Mouse (Mus musculus) heart, embryonic 16.5 days (tissue): ENCODE measurements around the gene Sema3g. TPM values are rescaled to one million over a fixed set of nuclear protein-coding genes. Genes with fewer than 3 reads are reported as not detected.

ENCODE experiments used
- ATAC-seq: fragments of 200-750 bp; cut with Nextera tagmentation; replicated peaks from 2 replicates; pipeline ENCODE4 v1.8.0; 2017; ENCODE audit warnings: moderate number of reproducible peaks; ENCODE audit not compliant: insufficient read depth, low FRiP score; ENCODE audit errors: extremely low read depth
- H3K27ac ChIP-seq: fragments of 300-500 bp; sonication (generic); 2 replicates; pipeline ENCODE4 v1.5.1; 2014; ENCODE audit warnings: mild to moderate bottlenecking, low read length, control low read depth, moderate library complexity
- H3K27me3 ChIP-seq: fragments of 300-500 bp; sonication (generic); 2 replicates; pipeline ENCODE4 v1.6.1; 2014; ENCODE audit warnings: low read length, mixed read lengths; ENCODE audit not compliant: control insufficient read depth, insufficient read depth
- H3K36me3 ChIP-seq: fragments of 300-500 bp; sonication (generic); 2 replicates; pipeline ENCODE4 v1.6.1; 2014; ENCODE audit not compliant: control insufficient read depth, insufficient read depth
- H3K4me1 ChIP-seq: fragments of 300-500 bp; sonication (generic); 2 replicates; pipeline ENCODE4 v1.6.1; 2014; ENCODE audit warnings: low read length, mixed read lengths; ENCODE audit not compliant: control insufficient read depth, insufficient read depth
- H3K4me2 ChIP-seq: fragments of 300-500 bp; sonication (generic); 2 replicates; pipeline ENCODE4 v1.6.1; 2014; ENCODE audit warnings: low read depth, mild to moderate bottlenecking, control low read depth, low read length
- H3K4me3 ChIP-seq: fragments of 300-500 bp; sonication (generic); 2 replicates; pipeline ENCODE4 v1.5.1; 2014; ENCODE audit warnings: mild to moderate bottlenecking, control low read depth, low read length
- H3K9ac ChIP-seq: fragments of 300-500 bp; sonication (generic); 2 replicates; pipeline ENCODE4 v1.6.1; 2014; ENCODE audit warnings: low read length, control low read depth
- H3K9me3 ChIP-seq: fragments of 300-500 bp; sonication (generic); replicated peaks from 2 replicates; pipeline ENCODE4 v1.6.1; 2016; ENCODE audit warnings: low read length; ENCODE audit not compliant: control insufficient read depth
- WGBS: fragments of 180-500 bp; shearing (Covaris S2); extraction: QIAGEN DNeasy Blood & Tissue Kit; methylation state at CpG from one replicate; pipeline ENCODE4 v1.1.7; 2014; 5-methylcytosine and 5-hydroxymethylcytosine counted together
- polyA plus RNA-seq: library from polyadenylated mRNA; unstranded; fragments of >200 nt; fragmentation: Nextera tagmentation; extraction: Ambion mirVana; gene quantifications from 2 replicates; pipeline ENCODE4 v1.2.1, GENCODE M21; 2015

The Sema3g gene
- polyA plus RNA-seq, 1 experiment from 2014 or later = 0.97 TPM

GRCm38 (mm10) chr14:31177715-31178114 is 39.9 kb upstream of the Sema3g start:
- H3K4me3 ChIP-seq = no peak overlapping the region
- H3K36me3 ChIP-seq = peaks cover 91% of the 10 kb centered on the region
- no peak overlapping the region for H3K4me2 ChIP-seq
- H3K9me3 ChIP-seq = no peaks in the 10 kb centered on the region
- WGBS = 85% methylated on average over 5 of the region's 5 CpGs
- peaks cover 9% of the 10 kb centered on the region; the same call in 1 of the 2 replicates for H3K4me1 ChIP-seq
- H3K27me3 ChIP-seq = no peaks in the 10 kb centered on the region
- H3K9ac ChIP-seq = no peak overlapping the region
- ATAC-seq = no peak
- no peak overlapping the region for H3K27ac ChIP-seq

GRCm38 (mm10) chr14:31179677-31180365 is 37.8 kb upstream of the Sema3g start:
- no peak overlapping the region for H3K9ac ChIP-seq
- H3K9me3 ChIP-seq = no peaks in the 10 kb centered on the region
- no peak overlapping the region for H3K27ac ChIP-seq
- H3K4me2 ChIP-seq = no peak overlapping the region
- no peaks in the 10 kb centered on the region for H3K4me1 ChIP-seq
- 0 out of 2 replicates have a peak, but pooled peaks have one; percentile 15 for ATAC-seq
- no peak overlapping the region for H3K4me3 ChIP-seq
- no peaks in the 10 kb centered on the region for H3K27me3 ChIP-seq
- peaks cover 92% of the 10 kb centered on the region for H3K36me3 ChIP-seq
- 75% methylated on average over 12 of the region's 12 CpGs for WGBS

GRCm38 (mm10) chr14:31181512-31181911 is 36.1 kb upstream of the Sema3g start:
- Histone ChIP-seq H3K4me3 (no peak overlapping the region), H3K4me1 (peaks cover 1% of the 10 kb centered on the region; the same call in 1 of the 2 replicates), H3K27ac (no peak overlapping the region), H3K9me3 (no peaks in the 10 kb centered on the region), H3K36me3 (peaks cover 90% of the 10 kb centered on the region), H3K9ac (no peak overlapping the region), H3K27me3 (no peaks in the 10 kb centered on the region), H3K4me2 (no peak overlapping the region)
- no peak for ATAC-seq
- WGBS = 77% methylated on average over 4 of the region's 4 CpGs

GRCm38 (mm10) chr14:31182786-31183290 is 34.8 kb upstream of the Sema3g start:
- H3K9me3 ChIP-seq = no peaks in the 10 kb centered on the region
- H3K4me2 ChIP-seq = no peak overlapping the region
- H3K36me3 ChIP-seq = peaks cover 90% of the 10 kb centered on the region
- 54% methylated on average over 2 of the region's 2 CpGs for WGBS
- H3K4me3 ChIP-seq = no peak overlapping the region
- H3K27me3 ChIP-seq = no peaks in the 10 kb centered on the region
- H3K9ac ChIP-seq = no peak overlapping the region
- H3K27ac ChIP-seq = peak overlapping the region; percentile 67
- peaks cover 11% of the 10 kb centered on the region for H3K4me1 ChIP-seq
- ATAC-seq = no peak

- H3K27me3 ChIP-seq = no peaks in the 10 kb centered on the region
- H3K9me3 ChIP-seq = no peaks in the 10 kb centered on the region
- H3K4me3 ChIP-seq = no peak overlapping the region
- peaks cover 14% of the 10 kb centered on the region for H3K4me1 ChIP-seq
- H3K27ac ChIP-seq = peak overlapping the region; percentile 58
- no peak for ATAC-seq
- H3K4me2 ChIP-seq = no peak overlapping the region
- no peak overlapping the region for H3K9ac ChIP-seq
- peaks cover 91% of the 10 kb centered on the region for H3K36me3 ChIP-seq
- WGBS = 80% methylated on average over 5 of the region's 5 CpGs
Observed at GRCm38 (mm10) chr14:31183541-31183940, 34.1 kb upstream of the Sema3g start.

- no peak overlapping the region for H3K27ac ChIP-seq
Observed at GRCm38 (mm10) chr14:31184195-31184594, 33.5 kb upstream of the Sema3g start.

GRCm38 (mm10) chr14:31186656-31187055 is 31.0 kb upstream of the Sema3g start:
- H3K9ac ChIP-seq = no peak overlapping the region
- H3K4me1 ChIP-seq = peaks cover 33% of the 10 kb centered on the region
- no peak overlapping the region for H3K4me2 ChIP-seq
- no peak for ATAC-seq
- 41% methylated on average over 4 of the region's 4 CpGs for WGBS
- no peaks in the 10 kb centered on the region for H3K27me3 ChIP-seq
- peak overlapping the region; percentile 57 for H3K27ac ChIP-seq
- H3K9me3 ChIP-seq = no peaks in the 10 kb centered on the region
- H3K36me3 ChIP-seq = peaks cover 90% of the 10 kb centered on the region
- H3K4me3 ChIP-seq = no peak overlapping the region

More at GRCm38 (mm10) chr14:31184195-31184594, 33.5 kb upstream of the Sema3g start:
- 92% methylated on average over 12 of the region's 12 CpGs for WGBS
- Histone ChIP-seq H3K9ac (no peak overlapping the region), H3K27me3 (no peaks in the 10 kb centered on the region), H3K4me1 (peaks cover 19% of the 10 kb centered on the region), H3K36me3 (peaks cover 92% of the 10 kb centered on the region), H3K9me3 (no peaks in the 10 kb centered on the region), H3K4me2 (no peak overlapping the region), H3K4me3 (no peak overlapping the region)
- ATAC-seq = no peak

GRCm38 (mm10) chr14:31188771-31189181 is 28.9 kb upstream of the Sema3g start:
- Histone ChIP-seq H3K4me2 (no peak overlapping the region), H3K9me3 (no peaks in the 10 kb centered on the region), H3K27ac (peak overlapping the region; percentile 74), H3K27me3 (no peaks in the 10 kb centered on the region), H3K36me3 (peaks cover 82% of the 10 kb centered on the region), H3K9ac (no peak overlapping the region), H3K4me1 (peaks cover 52% of the 10 kb centered on the region), H3K4me3 (no peak overlapping the region)
- peak; percentile 57 for ATAC-seq
- 32% methylated on average over 6 of the region's 6 CpGs for WGBS

GRCm38 (mm10) chr14:31189348-31189747 is 28.3 kb upstream of the Sema3g start:
- Histone ChIP-seq H3K27me3 (no peaks in the 10 kb centered on the region), H3K4me1 (peaks cover 58% of the 10 kb centered on the region), H3K4me2 (no peak overlapping the region), H3K9ac (no peak overlapping the region), H3K27ac (peak overlapping the region; percentile 47), H3K36me3 (peaks cover 77% of the 10 kb centered on the region), H3K4me3 (no peak overlapping the region), H3K9me3 (no peaks in the 10 kb centered on the region)
- ATAC-seq = no peak
- 83% methylated on average over 3 of the region's 3 CpGs for WGBS
